Mouse (Mus musculus): ENCODE data around the gene Golph3.

Golph3 gene

GRCm38 (mm10) chr15:12388726-12389489 is 67.7 kb downstream of the Golph3 start:
- no peak for DNase-seq

DNA sequence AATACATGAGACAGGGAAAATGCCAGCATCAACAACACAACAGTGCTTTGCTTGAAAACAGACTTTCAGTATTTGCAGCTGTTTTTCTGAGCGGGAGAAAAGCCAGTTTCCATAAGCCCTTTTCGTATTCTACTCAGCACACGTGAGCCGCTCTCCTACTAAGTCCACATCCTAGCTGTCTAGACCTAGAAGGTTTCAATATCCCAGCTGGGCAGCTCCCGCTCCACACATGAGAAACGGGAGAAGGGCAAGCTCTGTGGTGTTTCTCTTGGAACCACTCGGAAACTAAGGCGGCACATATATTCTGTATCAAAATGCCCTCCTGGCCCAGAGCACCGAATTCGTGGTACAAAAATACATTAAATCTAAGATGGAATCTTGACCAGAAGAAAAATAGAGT is 73.5 kb downstream of the Golph3 start:
- no peak for DNase-seq

DNA sequence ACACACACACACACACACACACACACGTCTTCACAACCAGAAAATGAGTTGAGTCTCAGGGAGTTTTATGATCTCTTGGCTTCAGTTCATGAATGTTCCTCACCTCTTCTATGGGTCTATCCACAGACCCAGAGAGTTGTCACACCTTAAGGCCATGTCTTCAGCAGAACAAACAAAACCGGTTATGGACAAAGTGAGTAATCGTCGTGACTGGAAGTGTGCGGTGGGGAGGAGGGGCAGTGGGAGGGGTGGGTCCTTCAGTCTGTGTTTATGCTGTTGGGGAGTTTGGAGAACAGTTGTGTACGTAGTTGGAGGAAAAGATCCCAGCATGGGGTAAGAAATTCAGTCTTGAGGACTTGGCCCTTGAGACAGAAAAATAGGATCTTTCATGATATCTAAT is 75.8 kb downstream of the Golph3 start:
- DNase-seq = no peak
